Comparison of ENCODE assay signal across 8 mouse cellular contexts in genomic region chr1:177442196-177442808, GRCm38 (mm10). TPM values are rescaled to one million over a fixed set of nuclear protein-coding genes. Genes with fewer than 3 reads are reported as not detected.
DNase-seq lines count a peak whose midpoint lies in the region; ATAC-seq and TF ChIP-seq lines count a peak whose summit lies in the region.

TSS of gene Zbtb18 (plus strand) at chr1:177442351.

- peak within 1 kb of the TSS; percentile 82 for H3K4me3 ChIP-seq in heart, embryonic 11.5 days (ENCODE audit: low read depth, low read length)
- peak within 1 kb of the TSS; percentile 84 for H3K4me3 ChIP-seq in midbrain, postnatal 0 days (ENCODE audit: low read depth, low read length)

- no peak for ATAC-seq in CD4-positive, CD25-positive, alpha-beta regulatory T cell, adult 4 months
- no peak for ATAC-seq in common myeloid progenitor, adult 5-6 weeks (replicated peaks; ENCODE audit: low read depth, poor library complexity, severe bottlenecking)
- ATAC-seq in heart, embryonic 11.5 days (replicated peaks; ENCODE audit: insufficient number of reproducible peaks, low FRiP score, low TSS enrichment) = peak; percentile 4; the same call in 1 of the 2 replicates
- ATAC-seq in midbrain, postnatal 0 days (ENCODE audit: low FRiP score) = no peak; the same call in 1 of the 2 replicates

- no peaks in the 10 kb centered on the region for H3K36me3 ChIP-seq in heart, embryonic 11.5 days (ENCODE audit: control insufficient read depth, insufficient read depth, low read length)
- no peaks in the 10 kb centered on the region for H3K36me3 ChIP-seq in midbrain, postnatal 0 days (ENCODE audit: insufficient read depth, low read length)

- H3K4me2 ChIP-seq in heart, embryonic 11.5 days = peak within 1 kb of the TSS; percentile 95
- peak within 1 kb of the TSS; percentile 83 for H3K4me2 ChIP-seq in midbrain, postnatal 0 days (ENCODE audit: low read depth, low read length, poor library complexity, severe bottlenecking)

- DNase-seq in CD4-positive, CD25-positive, alpha-beta regulatory T cell, adult 2 months (ENCODE audit: low read depth, low spot score) = peak; percentile 64
- peak; percentile 50 for DNase-seq in A20 (ENCODE audit: low read depth, low spot score)
- no peak for DNase-seq in left cerebral cortex, adult 8-10 months (ENCODE audit: low spot score in 2 of 2)
- no peak for DNase-seq in midbrain, postnatal 0 days (ENCODE audit: low spot score)
- no peak for DNase-seq in right cerebral cortex, postnatal 36 days (ENCODE audit: low spot score in 2 of 2)

- H3K27me3 ChIP-seq in heart, embryonic 11.5 days (ENCODE audit: control insufficient read depth, insufficient read depth, low read length) = no peaks in the 10 kb centered on the region
- no peaks in the 10 kb centered on the region for H3K27me3 ChIP-seq in midbrain, postnatal 0 days (ENCODE audit: insufficient read depth, low read length)

- peaks cover 22% of the 10 kb centered on the region for H3K4me1 ChIP-seq in heart, embryonic 11.5 days (ENCODE audit: control insufficient read depth, insufficient read depth, low read length)
- peaks cover 3% of the 10 kb centered on the region; the same call in 1 of the 2 replicates for H3K4me1 ChIP-seq in midbrain, postnatal 0 days (ENCODE audit: insufficient read depth, low read length)

- WGBS in heart, embryonic 11.5 days (ENCODE audit: insufficient replicate concordance) = 3% methylated on average over 11 of the region's 106 CpGs
- 0% methylated on average over 2 of the region's 106 CpGs for WGBS in midbrain, postnatal 0 days

- no peak for TF ChIP-seq CTCF in midbrain, postnatal 0 days (IDR thresholded peaks at IDR 0.05)

- no peaks in the 10 kb centered on the region for H3K9me3 ChIP-seq in heart, embryonic 11.5 days (replicated peaks; ENCODE audit: control insufficient read depth, low read length)
- no peaks in the 10 kb centered on the region for H3K9me3 ChIP-seq in midbrain, postnatal 0 days (ENCODE audit: low read length)

- H3K9ac ChIP-seq in heart, embryonic 11.5 days (ENCODE audit: low read depth, low read length) = peak within 1 kb of the TSS; percentile 85
- peak within 1 kb of the TSS; percentile 74 for H3K9ac ChIP-seq in midbrain, postnatal 0 days (replicated peaks; ENCODE audit: low read length, poor library complexity, severe bottlenecking)

- H3K27ac ChIP-seq in heart, embryonic 11.5 days (ENCODE audit: low read depth, low read length) = peak within 1 kb of the TSS; percentile 96
- peak within 1 kb of the TSS; percentile 80 for H3K27ac ChIP-seq in midbrain, postnatal 0 days (ENCODE audit: low read depth, low read length)

RNA-seq across cellular contexts. Expression of gene Zbtb18, which starts in this region (rescaled TPM):
- 1 to 10 TPM; 1.7 to 3.2 TPM for polyA plus RNA-seq in CD4-positive, CD25-positive, alpha-beta regulatory T cell, adult 4 months (2017; shearing (Covaris generic))
- 44.6 and 55.6 TPM in 2 replicates for total RNA-seq in common myeloid progenitor, adult 5-6 weeks (2017)
- 3.0 and 3.2 TPM in 2 replicates for polyA plus RNA-seq in heart, embryonic 11.5 days (2014; fragmentation: Nextera tagmentation; extraction: Ambion mirVana)
- 100 to 1,000 TPM; 279 to 374 (median 318) TPM for total RNA-seq in left cerebral cortex, adult 8-10 months (2022)
- 24.7 and 56.7 TPM in 2 replicates for total RNA-seq in midbrain, postnatal 0 days (2014; rRNA removed)
- polyA plus RNA-seq in midbrain, postnatal 0 days (2015; fragmentation: Nextera tagmentation; extraction: Ambion mirVana) = 3.5 and 3.6 TPM in 2 replicates

Comparison
In these comparisons a context has a peak if more than half of its experiments do, and no peak if none do; other contexts are left out.
1. DNase-seq: peak in CD4-positive, CD25-positive, alpha-beta regulatory T cell, adult 2 months (single experiment) and A20 (single experiment); none in left cerebral cortex, adult 8-10 months (0 of 2), midbrain, postnatal 0 days (single experiment) and right cerebral cortex, postnatal 36 days (0 of 2).